Mouse (Mus musculus): Measurements from ENCODE around the gene Plekhh2. TPM values are rescaled to one million over a fixed set of nuclear protein-coding genes. Genes with fewer than 3 reads are reported as not detected.

Gene Plekhh2
- polyA plus RNA-seq, 1 experiment from 2014 or later, result 3.4 TPM

DNA sequence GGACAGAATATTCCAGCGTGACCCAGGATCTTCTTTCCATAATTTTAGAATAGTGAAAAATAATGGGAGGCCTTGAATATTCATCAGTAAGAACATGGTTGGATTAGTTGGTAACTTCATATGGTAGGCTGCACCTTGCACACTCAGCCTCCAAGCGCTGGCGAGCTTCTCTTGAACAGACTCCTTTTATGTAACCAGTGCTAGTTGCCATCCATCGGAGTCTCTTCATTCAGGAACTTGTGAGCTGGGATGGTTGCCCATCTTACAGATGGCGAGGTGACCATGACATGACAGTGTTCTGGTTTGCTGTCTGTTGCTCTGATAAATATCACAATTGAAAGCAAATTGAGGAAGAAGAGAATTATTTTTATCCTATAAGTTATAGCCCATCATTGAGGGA lies 90.1 kb downstream of the Plekhh2 start:
- no peaks in the 10 kb centered on the region for H3K36me3 ChIP-seq (ENCODE audit: control insufficient read depth, insufficient read depth, low read length)
- H3K9ac ChIP-seq (ENCODE audit: low read depth, low read length), result no peak overlapping the region
- no peak for ATAC-seq (ENCODE audit: low FRiP score)
- H3K27ac ChIP-seq (ENCODE audit: low read depth, low read length), result no peak overlapping the region
- no peak for DNase-seq (ENCODE audit: low spot score)
- no peak overlapping the region for H3K4me3 ChIP-seq (ENCODE audit: low read depth, low read length)
- H3K27me3 ChIP-seq (ENCODE audit: control insufficient read depth, insufficient read depth, low read length), result no peaks in the 10 kb centered on the region
- H3K9me3 ChIP-seq (ENCODE audit: control insufficient read depth, low read length), result no peaks in the 10 kb centered on the region
- no peaks in the 10 kb centered on the region for H3K4me1 ChIP-seq (replicated peaks; ENCODE audit: control insufficient read depth, insufficient read depth, low read length)
- no peak overlapping the region for H3K4me2 ChIP-seq (replicated peaks; ENCODE audit: low read depth, low read length)
- 92% methylated on average over 5 of the region's 5 CpGs for WGBS

DNA sequence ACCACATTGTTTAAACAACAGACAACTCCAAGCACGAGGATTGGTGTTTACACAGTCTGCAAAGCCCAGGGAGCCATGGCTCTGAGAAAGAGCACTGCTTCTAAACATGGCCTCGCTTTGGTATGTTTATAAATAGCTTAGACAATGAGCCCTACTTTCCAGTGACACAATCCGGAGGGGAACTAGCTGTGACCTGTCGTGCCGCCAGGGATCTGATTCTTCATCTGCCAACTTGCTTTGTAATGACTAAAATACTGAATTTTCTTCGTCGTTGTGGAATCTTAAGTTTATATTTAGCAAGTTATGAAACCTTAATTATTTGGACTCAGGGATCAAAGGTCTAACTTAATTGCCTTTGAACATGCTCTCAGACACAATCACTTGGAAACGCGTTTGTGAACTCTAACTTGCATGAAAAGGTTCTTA lies 91.5 kb downstream of the Plekhh2 start:
- ATAC-seq (ENCODE audit: low FRiP score) (no peak), DNase-seq (ENCODE audit: low spot score) (no peak)
- no peaks in the 10 kb centered on the region for H3K4me1 ChIP-seq (replicated peaks; ENCODE audit: control insufficient read depth, insufficient read depth, low read length)
- WGBS, result 83% methylated on average over 9 of the region's 9 CpGs
- no peak overlapping the region for H3K27ac ChIP-seq (ENCODE audit: low read depth, low read length)
- H3K9me3 ChIP-seq (ENCODE audit: control insufficient read depth, low read length), result no peaks in the 10 kb centered on the region
- H3K9ac ChIP-seq (ENCODE audit: low read depth, low read length), result no peak overlapping the region
- H3K4me3 ChIP-seq (ENCODE audit: low read depth, low read length), result no peak overlapping the region
- H3K4me2 ChIP-seq (replicated peaks; ENCODE audit: low read depth, low read length), result no peak overlapping the region
- no peaks in the 10 kb centered on the region for H3K36me3 ChIP-seq (ENCODE audit: control insufficient read depth, insufficient read depth, low read length)
- H3K27me3 ChIP-seq (ENCODE audit: control insufficient read depth, insufficient read depth, low read length), result no peaks in the 10 kb centered on the region

DNA sequence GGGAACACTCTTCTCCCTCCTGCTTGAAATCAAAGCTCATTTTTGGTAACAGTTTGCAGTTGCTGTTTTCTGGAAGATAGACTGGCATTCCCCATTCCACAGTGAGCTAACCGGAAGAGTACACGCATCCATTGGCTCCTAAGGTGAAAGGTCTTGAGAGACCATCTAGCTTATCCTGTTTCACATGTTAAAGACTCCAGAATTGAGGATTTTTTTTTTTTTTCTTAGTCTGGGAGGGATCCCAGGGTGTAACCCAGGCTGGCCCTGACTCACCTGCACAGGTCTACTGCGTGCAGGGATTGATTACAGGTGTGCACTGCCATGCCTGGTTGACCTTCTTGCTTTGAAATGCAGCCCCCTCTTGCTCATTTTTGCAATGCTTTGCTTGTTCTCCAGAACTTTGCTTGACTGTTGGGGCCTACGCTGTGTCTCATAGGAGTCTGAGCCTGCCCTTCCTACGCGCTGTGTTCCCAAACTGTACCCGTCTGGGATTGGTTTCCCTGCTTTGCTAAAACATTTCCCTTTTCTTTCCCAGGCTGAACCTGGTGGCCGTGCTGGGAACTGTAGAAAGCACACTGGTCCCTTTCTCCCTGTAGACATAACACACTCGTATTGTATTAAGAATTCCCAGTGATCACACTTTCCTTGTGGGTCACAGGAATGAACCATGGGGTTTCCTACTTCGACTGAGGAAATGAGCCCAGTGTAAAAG lies 92.2 kb downstream of the Plekhh2 start:
- H3K4me2 ChIP-seq (replicated peaks; ENCODE audit: low read depth, low read length), result no peak overlapping the region
- H3K36me3 ChIP-seq (ENCODE audit: control insufficient read depth, insufficient read depth, low read length), result no peaks in the 10 kb centered on the region
- 91% methylated on average over 10 of the region's 10 CpGs for WGBS
- H3K4me3 ChIP-seq (ENCODE audit: low read depth, low read length), result no peak overlapping the region
- no peaks in the 10 kb centered on the region for H3K9me3 ChIP-seq (ENCODE audit: control insufficient read depth, low read length)
- H3K27ac ChIP-seq (ENCODE audit: low read depth, low read length), result no peak overlapping the region
- no peak for ATAC-seq (ENCODE audit: low FRiP score)
- H3K4me1 ChIP-seq (replicated peaks; ENCODE audit: control insufficient read depth, insufficient read depth, low read length), result no peaks in the 10 kb centered on the region
- no peak overlapping the region for H3K9ac ChIP-seq (ENCODE audit: low read depth, low read length)
- no peak for DNase-seq (ENCODE audit: low spot score)
- no peaks in the 10 kb centered on the region for H3K27me3 ChIP-seq (ENCODE audit: control insufficient read depth, insufficient read depth, low read length)

DNA sequence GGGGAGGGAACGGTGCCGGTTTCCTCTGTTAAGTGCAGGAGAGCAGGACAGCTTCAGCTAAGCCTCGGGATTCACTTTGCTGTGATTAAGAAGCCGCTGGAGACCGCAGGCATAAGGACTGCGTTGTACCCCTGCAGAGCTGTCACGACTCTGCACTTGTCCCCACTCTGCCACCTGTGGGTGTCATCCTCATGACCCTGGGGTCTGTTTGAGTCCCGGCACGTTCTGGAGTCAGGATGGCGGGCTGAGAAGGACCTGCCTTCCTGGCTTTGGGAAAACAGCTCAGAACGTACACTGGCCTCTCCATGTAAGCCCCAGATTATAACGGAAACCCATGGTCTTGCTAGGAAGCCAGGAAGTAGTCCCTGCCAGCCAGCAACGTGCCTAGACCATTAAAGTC lies 95.3 kb downstream of the Plekhh2 start:
- WGBS, result 59% methylated on average over 13 of the region's 13 CpGs
- ATAC-seq (ENCODE audit: low FRiP score) (no peak), DNase-seq (ENCODE audit: low spot score) (no peak)
- H3K4me1 ChIP-seq (replicated peaks; ENCODE audit: control insufficient read depth, insufficient read depth, low read length), result no peaks in the 10 kb centered on the region
- no peaks in the 10 kb centered on the region for H3K9me3 ChIP-seq (ENCODE audit: control insufficient read depth, low read length)
- H3K36me3 ChIP-seq (ENCODE audit: control insufficient read depth, insufficient read depth, low read length), result no peaks in the 10 kb centered on the region
- H3K27me3 ChIP-seq (ENCODE audit: control insufficient read depth, insufficient read depth, low read length), result no peaks in the 10 kb centered on the region
- H3K27ac ChIP-seq (ENCODE audit: low read depth, low read length), result no peak overlapping the region
- no peak overlapping the region for H3K9ac ChIP-seq (ENCODE audit: low read depth, low read length)
- H3K4me3 ChIP-seq (ENCODE audit: low read depth, low read length), result no peak overlapping the region
- H3K4me2 ChIP-seq (replicated peaks; ENCODE audit: low read depth, low read length), result no peak overlapping the region

DNA sequence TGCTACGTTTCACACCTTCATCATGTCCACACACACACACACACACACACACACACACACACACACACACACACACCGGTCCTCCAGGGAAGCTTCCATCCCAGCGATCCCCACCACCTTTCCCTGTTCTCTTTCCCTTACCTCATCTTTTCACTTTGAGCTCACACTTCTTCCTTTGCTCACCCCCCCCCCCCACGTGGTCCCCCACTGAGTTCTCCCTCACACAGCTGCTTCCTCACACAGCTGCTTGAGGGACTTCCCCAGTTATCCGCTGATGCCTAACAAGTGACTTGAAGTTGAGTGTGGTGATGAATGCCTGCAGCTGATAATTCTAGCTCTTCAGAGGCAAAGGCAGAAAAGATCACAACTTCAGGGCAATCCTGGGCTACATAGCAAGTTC lies 95.9 kb downstream of the Plekhh2 start:
- no peaks in the 10 kb centered on the region for H3K27me3 ChIP-seq (ENCODE audit: control insufficient read depth, insufficient read depth, low read length)
- H3K4me3 ChIP-seq (ENCODE audit: low read depth, low read length), result no peak overlapping the region
- no peak overlapping the region for H3K4me2 ChIP-seq (replicated peaks; ENCODE audit: low read depth, low read length)
- ATAC-seq (ENCODE audit: low FRiP score) (no peak), DNase-seq (ENCODE audit: low spot score) (no peak)
- WGBS, result 73% methylated on average over 5 of the region's 5 CpGs
- H3K9ac ChIP-seq (ENCODE audit: low read depth, low read length), result no peak overlapping the region
- H3K9me3 ChIP-seq (ENCODE audit: control insufficient read depth, low read length), result no peaks in the 10 kb centered on the region
- no peaks in the 10 kb centered on the region for H3K4me1 ChIP-seq (replicated peaks; ENCODE audit: control insufficient read depth, insufficient read depth, low read length)
- no peaks in the 10 kb centered on the region for H3K36me3 ChIP-seq (ENCODE audit: control insufficient read depth, insufficient read depth, low read length)
- H3K27ac ChIP-seq (ENCODE audit: low read depth, low read length), result no peak overlapping the region

DNA sequence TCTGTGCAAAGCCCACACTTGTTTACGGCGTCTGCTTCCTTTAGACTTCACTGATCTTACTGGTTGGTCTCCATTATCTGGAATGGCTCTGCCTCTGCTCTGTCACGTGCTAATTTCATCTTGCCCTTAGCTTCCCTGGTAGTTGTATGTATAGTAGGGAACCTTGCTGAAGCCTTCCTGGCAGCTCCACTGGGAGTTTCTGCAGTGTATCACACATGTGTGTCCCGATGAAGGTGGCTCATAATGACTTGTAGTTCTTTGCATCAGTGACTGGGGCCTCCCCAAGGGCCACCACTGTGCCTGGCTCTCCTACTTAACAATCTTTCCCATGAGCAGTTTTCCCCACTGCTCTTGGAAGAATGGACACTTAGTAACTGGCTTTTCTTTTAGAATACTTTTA lies 96.9 kb downstream of the Plekhh2 start:
- ATAC-seq (ENCODE audit: low FRiP score), result no peak
- H3K4me3 ChIP-seq (ENCODE audit: low read depth, low read length), result no peak overlapping the region

DNA sequence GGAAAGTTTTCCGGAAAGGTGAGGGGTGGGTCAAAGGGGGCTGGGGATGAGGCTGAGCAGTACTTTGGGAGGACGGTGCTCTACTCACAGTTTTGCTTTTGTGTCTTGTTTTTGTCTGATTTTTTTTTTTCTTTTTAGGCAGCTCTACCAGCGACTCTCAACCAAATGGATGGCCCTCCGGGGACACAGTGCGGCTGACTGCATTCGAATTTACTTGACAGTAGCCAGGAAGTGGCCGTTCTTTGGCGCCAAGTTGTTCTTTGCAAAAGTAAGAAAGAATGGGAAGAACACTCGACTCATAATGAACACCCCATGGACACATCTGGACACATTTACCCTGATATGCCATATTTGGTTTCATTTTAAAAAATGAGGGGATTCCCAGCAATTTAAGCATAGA lies 99.8 kb downstream of the Plekhh2 start:
- Histone ChIP-seq H3K9ac (ENCODE audit: low read depth, low read length) (no peak overlapping the region), H3K9me3 (ENCODE audit: control insufficient read depth, low read length) (no peaks in the 10 kb centered on the region), H3K4me1 (replicated peaks; ENCODE audit: control insufficient read depth, insufficient read depth, low read length) (no peaks in the 10 kb centered on the region), H3K4me2 (replicated peaks; ENCODE audit: low read depth, low read length) (no peak overlapping the region), H3K27me3 (ENCODE audit: control insufficient read depth, insufficient read depth, low read length) (no peaks in the 10 kb centered on the region), H3K4me3 (ENCODE audit: low read depth, low read length) (no peak overlapping the region), H3K36me3 (ENCODE audit: control insufficient read depth, insufficient read depth, low read length) (no peaks in the 10 kb centered on the region), H3K27ac (ENCODE audit: low read depth, low read length) (no peak overlapping the region)
- DNase-seq (ENCODE audit: low spot score) (no peak), ATAC-seq (ENCODE audit: low FRiP score) (no peak)
- 81% methylated on average over 9 of the region's 9 CpGs for WGBS

More for the DNA sequence above, 96.9 kb downstream of the Plekhh2 start:
- 83% methylated on average over 4 of the region's 4 CpGs for WGBS
- H3K9ac ChIP-seq (ENCODE audit: low read depth, low read length), result no peak overlapping the region
- H3K4me2 ChIP-seq (replicated peaks; ENCODE audit: low read depth, low read length), result no peak overlapping the region
- H3K27me3 ChIP-seq (ENCODE audit: control insufficient read depth, insufficient read depth, low read length), result no peaks in the 10 kb centered on the region
- H3K4me1 ChIP-seq (replicated peaks; ENCODE audit: control insufficient read depth, insufficient read depth, low read length), result no peaks in the 10 kb centered on the region
- no peak for DNase-seq (ENCODE audit: low spot score)
- no peaks in the 10 kb centered on the region for H3K36me3 ChIP-seq (ENCODE audit: control insufficient read depth, insufficient read depth, low read length)
- H3K9me3 ChIP-seq (ENCODE audit: control insufficient read depth, low read length), result no peaks in the 10 kb centered on the region
- H3K27ac ChIP-seq (ENCODE audit: low read depth, low read length), result no peak overlapping the region

DNA sequence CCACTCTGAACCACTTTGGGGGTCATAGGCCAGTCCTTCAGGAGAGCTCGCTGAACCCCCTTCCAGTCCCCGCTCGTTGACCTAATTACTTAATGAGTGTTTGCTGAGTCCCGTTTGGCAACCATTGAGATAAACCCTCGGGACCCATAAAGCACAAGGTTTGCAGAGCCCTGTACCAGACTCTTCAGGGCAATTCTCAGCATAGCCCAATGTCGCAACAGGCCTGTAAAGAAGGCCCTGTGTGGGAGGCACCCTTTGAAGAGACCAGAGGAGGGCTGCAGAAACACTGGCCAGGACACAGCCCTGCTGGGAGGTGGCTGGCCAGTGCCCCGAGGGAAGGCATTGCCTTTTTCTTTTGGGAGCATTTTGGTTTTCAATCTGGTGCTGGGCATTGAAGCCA lies 100.3 kb downstream of the Plekhh2 start:
- Histone ChIP-seq H3K9me3 (ENCODE audit: control insufficient read depth, low read length) (no peaks in the 10 kb centered on the region), H3K36me3 (ENCODE audit: control insufficient read depth, insufficient read depth, low read length) (no peaks in the 10 kb centered on the region), H3K4me2 (replicated peaks; ENCODE audit: low read depth, low read length) (no peak overlapping the region), H3K4me1 (replicated peaks; ENCODE audit: control insufficient read depth, insufficient read depth, low read length) (no peaks in the 10 kb centered on the region), H3K27ac (ENCODE audit: low read depth, low read length) (no peak overlapping the region), H3K4me3 (ENCODE audit: low read depth, low read length) (no peak overlapping the region), H3K9ac (ENCODE audit: low read depth, low read length) (no peak overlapping the region), H3K27me3 (ENCODE audit: control insufficient read depth, insufficient read depth, low read length) (no peaks in the 10 kb centered on the region)
- 83% methylated on average over 7 of the region's 7 CpGs for WGBS
- no peak for ATAC-seq (ENCODE audit: low FRiP score)
- no peak for DNase-seq (ENCODE audit: low spot score)

DNA sequence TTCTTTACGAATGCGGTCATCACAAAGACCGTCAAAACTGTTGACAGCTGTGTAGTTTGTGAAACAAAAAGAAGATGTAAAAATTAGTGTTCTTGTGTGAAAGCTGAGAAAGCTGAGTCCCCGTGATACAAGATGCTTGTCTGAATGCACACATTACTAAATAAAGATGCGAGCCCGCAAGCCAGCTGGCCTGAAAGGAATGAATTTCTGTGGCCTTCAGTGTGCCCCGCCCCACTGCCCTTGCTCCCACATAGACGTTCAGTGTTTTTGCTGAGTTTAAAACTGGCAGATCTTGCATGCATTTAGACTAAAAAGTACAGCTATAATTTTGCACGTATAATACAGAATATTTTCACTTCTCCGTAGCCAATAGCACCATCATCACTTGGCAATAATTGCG lies 104.1 kb downstream of the Plekhh2 start:
- H3K9me3 ChIP-seq (ENCODE audit: control insufficient read depth, low read length), result no peaks in the 10 kb centered on the region
- no peak overlapping the region for H3K9ac ChIP-seq (ENCODE audit: low read depth, low read length)
- H3K27me3 ChIP-seq (ENCODE audit: control insufficient read depth, insufficient read depth, low read length), result no peaks in the 10 kb centered on the region
- H3K4me2 ChIP-seq (replicated peaks; ENCODE audit: low read depth, low read length), result no peak overlapping the region
- WGBS, result 90% methylated on average over 11 of the region's 11 CpGs
- no peaks in the 10 kb centered on the region for H3K4me1 ChIP-seq (replicated peaks; ENCODE audit: control insufficient read depth, insufficient read depth, low read length)
- DNase-seq (ENCODE audit: low spot score) (no peak), ATAC-seq (ENCODE audit: low FRiP score) (no peak)
- no peak overlapping the region for H3K27ac ChIP-seq (ENCODE audit: low read depth, low read length)
- no peaks in the 10 kb centered on the region for H3K36me3 ChIP-seq (ENCODE audit: control insufficient read depth, insufficient read depth, low read length)
- no peak overlapping the region for H3K4me3 ChIP-seq (ENCODE audit: low read depth, low read length)

Data from hindbrain, embryonic 11.5 days (tissue).